Mouse (Mus musculus) stomach, postnatal 0 days (tissue): Measurements from ENCODE around the gene Mlf2.

ENCODE experiments used
- CTCF ChIP-seq: IDR thresholded peaks from 2 replicates; pipeline ENCODE4 v1.5.1; 2016; ENCODE audit warnings: antibody characterized with exemption, low read depth, mild to moderate bottlenecking, moderate library complexity
- EP300 ChIP-seq: optimal IDR thresholded peaks from 2 replicates; pipeline ENCODE3; 2016; ENCODE audit warnings: antibody characterized with exemption

DNA sequence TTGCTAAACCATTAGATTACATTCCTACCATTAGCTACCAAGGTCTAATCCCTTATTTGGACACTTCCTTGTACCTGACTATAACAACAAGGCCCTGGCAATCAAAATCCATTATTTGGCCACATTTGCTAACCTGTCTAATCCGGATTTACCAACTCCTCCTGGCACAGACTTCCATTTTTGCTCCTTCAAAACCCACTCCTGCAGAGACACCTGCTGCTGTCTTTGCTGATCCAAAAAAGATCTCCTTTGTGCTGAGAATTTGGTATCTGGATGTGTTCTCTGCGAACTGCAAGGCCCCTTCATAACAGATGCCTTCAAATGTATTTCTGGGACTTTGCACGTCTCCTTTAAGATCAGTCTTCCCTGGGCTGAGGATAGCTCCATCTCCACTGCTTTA lies 12.3 kb downstream of the Mlf2 start:
- TF ChIP-seq CTCF (no peak), EP300 (no peak)
